Mouse (Mus musculus) brain, adult 2 months (tissue): ENCODE results near the gene Sipa1l2.

Source experiments
- DNase-seq: peaks from one replicate; pipeline ENCODE4 v3.0.0; 2011; ENCODE audit warnings: low read depth, low spot score

The Sipa1l2 gene

GRCm38 (mm10) chr8:125372596-125372995 is 197.0 kb downstream of the Sipa1l2 start:
- DNase-seq, result no peak

GRCm38 (mm10) chr8:125369491-125370236 is 199.9 kb downstream of the Sipa1l2 start:
- DNase-seq, result no peak

- DNase-seq, result no peak
Observed at GRCm38 (mm10) chr8:125368341-125369035, 201.1 kb downstream of the Sipa1l2 start.
